Mouse (Mus musculus): Measurements from ENCODE around the gene Nfkb1. TPM values are rescaled to one million over a fixed set of nuclear protein-coding genes. Genes with fewer than 3 reads are reported as not detected.

Gene Nfkb1
- total RNA-seq, 1 experiment from 2014 or later, result 68.8 TPM

DNA sequence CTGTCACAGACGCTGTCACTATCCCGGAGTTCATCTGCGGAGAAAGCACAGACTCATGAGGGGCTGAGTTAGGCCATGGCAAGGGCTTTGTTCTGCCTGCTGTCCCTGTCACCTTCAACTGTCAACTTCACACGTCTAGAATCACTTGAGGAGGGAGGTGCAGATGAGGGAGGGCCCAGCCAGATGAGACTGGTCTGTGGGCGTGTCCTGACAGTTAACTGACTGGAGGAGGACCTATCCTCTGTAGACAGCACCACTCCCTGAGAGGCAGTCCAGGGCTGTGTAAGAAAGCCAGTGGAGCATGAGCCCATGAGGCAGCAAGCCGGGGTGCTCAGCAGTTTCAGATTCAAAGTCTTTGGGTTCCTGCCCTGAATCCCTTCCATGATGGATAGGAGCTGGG, 105.9 kb downstream of the Nfkb1 start:
- no peak for DNase-seq

- DNase-seq, result no peak
Observed at GRCm38 (mm10) chr3:135582246-135582645, 109.1 kb downstream of the Nfkb1 start.

- DNase-seq, result no peak
Observed at GRCm38 (mm10) chr3:135581606-135582117, 109.7 kb downstream of the Nfkb1 start.

DNA sequence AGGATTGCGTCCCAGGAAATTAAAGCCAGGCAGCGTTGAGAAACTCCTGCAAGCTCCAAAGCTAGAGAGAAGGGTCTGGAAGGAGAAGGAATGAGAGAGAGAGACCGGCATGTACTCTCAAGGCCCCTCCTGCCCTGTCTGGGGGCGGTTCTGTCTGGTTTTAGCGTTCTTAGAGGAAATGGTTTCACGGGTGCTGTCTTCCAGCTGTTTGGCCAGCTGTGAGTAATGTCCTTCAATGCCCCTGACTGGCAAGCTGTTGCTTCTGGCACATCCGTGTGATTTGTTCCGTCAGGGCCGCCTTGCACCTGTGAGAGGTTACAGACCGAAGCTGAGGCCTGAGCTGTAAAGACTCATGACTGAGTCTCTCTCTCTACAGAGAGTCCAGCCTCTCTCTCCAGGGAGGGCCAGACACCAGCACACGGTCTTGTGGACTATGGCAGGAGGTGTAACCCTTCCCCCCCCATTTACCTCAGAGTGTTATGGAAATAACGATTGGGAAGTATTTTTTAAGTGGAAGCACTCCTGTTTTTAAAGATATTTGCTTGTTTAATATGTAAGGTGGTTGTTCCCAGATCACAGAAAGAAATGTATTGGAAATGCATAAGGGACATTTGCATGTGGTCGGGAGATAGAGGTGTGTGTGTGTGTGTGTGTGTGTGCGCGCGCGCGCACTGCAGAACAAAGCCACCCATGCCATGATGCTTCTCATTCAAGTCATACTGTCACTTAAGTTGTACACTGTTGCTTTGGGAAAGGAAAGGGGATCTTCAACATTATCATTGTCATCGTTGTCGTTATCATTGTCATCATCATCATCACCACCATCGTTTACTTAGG, 110.7 kb downstream of the Nfkb1 start:
- no peak for DNase-seq

- DNase-seq, result no peak
Observed at GRCm38 (mm10) chr3:135579179-135579578, 112.2 kb downstream of the Nfkb1 start.

GRCm38 (mm10) chr3:135578588-135579140, 112.7 kb downstream of the Nfkb1 start:
- no peak for DNase-seq

DNA sequence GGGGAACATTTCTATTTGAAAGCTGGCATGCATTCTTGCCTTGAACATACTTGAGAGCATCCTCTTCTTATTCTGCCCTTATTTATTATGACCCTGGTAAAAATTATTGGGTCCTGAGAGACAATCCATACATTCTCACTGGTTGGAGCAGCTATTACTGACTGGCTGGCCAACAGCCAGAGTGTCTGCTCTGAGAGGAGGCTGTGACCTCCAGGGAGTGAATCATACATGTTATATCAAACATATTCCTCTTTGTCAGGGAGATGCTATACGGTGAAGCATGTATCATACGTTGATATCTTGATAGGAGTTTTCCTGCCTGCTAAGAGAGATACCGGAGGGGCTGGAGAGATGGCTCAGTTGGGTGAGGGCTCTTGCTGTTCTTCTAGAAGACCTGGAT, 116.2 kb downstream of the Nfkb1 start:
- peak; percentile 43 for DNase-seq

GRCm38 (mm10) chr3:135573051-135573450, 118.3 kb downstream of the Nfkb1 start:
- no peak for DNase-seq

- no peak for DNase-seq
Observed at GRCm38 (mm10) chr3:135571540-135571939, 119.8 kb downstream of the Nfkb1 start.

GRCm38 (mm10) chr3:135568633-135569032, 122.7 kb downstream of the Nfkb1 start:
- no peak for DNase-seq

- DNase-seq, result no peak
Observed at GRCm38 (mm10) chr3:135567888-135568287, 123.5 kb downstream of the Nfkb1 start.

DNA sequence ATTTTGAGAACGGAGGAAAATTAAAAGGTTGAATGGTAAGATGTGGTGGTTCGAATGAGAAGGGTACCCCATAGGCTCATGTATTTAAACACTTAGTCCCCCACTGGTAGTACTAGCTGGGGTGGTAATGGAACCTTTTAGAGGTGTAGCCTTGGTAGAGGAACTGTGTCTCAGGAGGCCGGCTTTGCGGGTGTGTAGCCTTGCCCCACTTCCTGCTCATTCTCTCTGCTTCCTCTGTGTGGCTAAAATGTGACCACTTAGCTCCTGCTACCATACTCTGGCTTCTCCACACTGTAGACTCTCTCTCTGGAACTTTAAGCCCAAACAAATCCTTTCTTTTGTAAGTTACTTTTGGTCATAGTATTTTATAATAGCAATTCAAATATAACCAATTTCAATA, 126.0 kb downstream of the Nfkb1 start:
- DNase-seq, result no peak

GRCm38 (mm10) chr3:135564706-135565105, 126.6 kb downstream of the Nfkb1 start:
- DNase-seq, result peak; percentile 23

GRCm38 (mm10) chr3:135563163-135563689, 128.1 kb downstream of the Nfkb1 start:
- DNase-seq, result no peak

- DNase-seq, result no peak
Observed at GRCm38 (mm10) chr3:135562036-135562435, 129.3 kb downstream of the Nfkb1 start.

- no peak for DNase-seq
Observed at GRCm38 (mm10) chr3:135556851-135557662, 134.3 kb downstream of the Nfkb1 start.

GRCm38 (mm10) chr3:135556052-135556587, 135.2 kb downstream of the Nfkb1 start:
- DNase-seq, result no peak

- no peak for DNase-seq
Observed at GRCm38 (mm10) chr3:135555192-135555591, 136.2 kb downstream of the Nfkb1 start.

DNA sequence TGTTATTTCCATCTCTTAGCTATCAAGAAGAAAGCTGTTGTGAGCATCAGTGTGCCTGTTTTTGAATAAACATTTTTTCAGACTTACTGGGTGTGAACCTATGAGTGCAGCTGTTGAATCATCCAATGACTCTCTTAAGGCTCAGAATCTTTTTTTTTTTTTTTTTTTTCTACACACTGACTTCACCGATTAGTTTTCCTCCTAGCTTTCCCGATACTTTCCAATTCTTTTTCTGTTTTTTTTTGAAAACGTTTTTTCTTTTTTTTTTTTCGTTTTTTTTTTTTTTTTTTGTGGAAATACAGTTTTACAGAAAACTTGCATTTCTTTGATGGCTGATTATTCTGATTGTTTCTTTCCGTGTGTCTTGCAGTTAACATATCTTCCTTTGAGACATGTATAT, 138.5 kb downstream of the Nfkb1 start:
- no peak for DNase-seq

GRCm38 (mm10) chr3:135547298-135547697, 144.0 kb downstream of the Nfkb1 start:
- no peak for DNase-seq

DNA sequence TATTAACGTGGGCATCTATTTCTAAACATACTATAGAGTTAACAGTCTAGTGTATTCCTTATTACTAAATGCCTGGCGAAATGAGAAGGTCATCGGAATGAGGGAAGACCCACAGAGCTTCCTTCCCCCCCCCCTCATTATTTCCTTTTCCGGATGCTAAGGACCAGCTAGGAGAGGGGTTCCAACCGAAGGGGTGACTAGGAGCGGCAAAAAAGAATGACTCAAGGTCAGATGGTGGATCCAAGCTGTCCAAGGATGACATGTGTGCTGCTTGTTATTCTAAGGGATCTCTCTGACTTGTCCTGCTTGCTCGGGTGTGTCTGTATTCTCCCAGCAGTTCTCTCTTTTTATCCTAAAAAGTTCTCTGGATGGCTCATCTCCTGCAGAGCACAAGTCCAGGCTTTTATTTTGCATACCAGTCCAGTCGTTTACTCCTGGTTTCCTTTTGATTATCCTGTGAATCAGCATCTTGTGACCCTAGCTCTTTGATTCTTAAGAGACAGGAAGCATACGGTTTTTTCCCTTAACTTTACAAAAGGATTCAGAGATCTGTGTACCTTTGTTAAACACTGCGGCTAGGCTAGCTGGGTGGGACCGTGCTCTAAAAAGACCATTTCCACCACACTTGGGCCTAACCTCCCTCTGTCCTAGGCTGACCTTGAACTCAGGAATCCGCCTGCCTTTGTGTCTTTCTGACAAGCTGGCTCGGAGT, 145.0 kb downstream of the Nfkb1 start:
- no peak for DNase-seq

Data from adrenal gland, postnatal 25 days (tissue).